Comparison of ENCODE assay signal across 9 mouse cellular contexts in genomic region chr15:78339627-78340423, GRCm38 (mm10). TPM values are rescaled to one million over a fixed set of nuclear protein-coding genes. Genes with fewer than 3 reads are reported as not detected.
DNase-seq lines count a peak whose midpoint lies in the region; ATAC-seq and TF ChIP-seq lines count a peak whose summit lies in the region.
"Not testable (repeated sequence)": the region's sequence is repeated elsewhere in the genome, so short reads cannot be mapped to it uniquely, and the experiment has no call there.
"Had no signal": no experiment of that assay in that cellular context is flagged by ENCODE, and none has a peak within 500 bp of the region (broad histone marks: within the 10 kb centered on the region; RNA-seq: fewer than 3 reads in every experiment).

No protein-coding gene starts in this region.

- ATAC-seq in lung, embryonic 14.5 days (ENCODE audit: insufficient read depth), result not testable (repeated sequence)

- not testable (repeated sequence) for H3K27ac ChIP-seq in hindbrain, embryonic 10.5 days; lung, embryonic 14.5 days (ENCODE audit: low read depth)

- peak; percentile 95 for TF ChIP-seq CTCF in lung, embryonic 14.5 days (IDR thresholded peaks at IDR 0.05; ENCODE audit: low read depth)

- not testable (repeated sequence) for H3K9ac ChIP-seq in lung, embryonic 14.5 days

- DNase-seq in NIH3T3 (ENCODE audit: low read depth), result peak; percentile 79
- peak; percentile 34 for DNase-seq in cerebellum, adult 9-10 months
- peak; percentile 37 to 51 for DNase-seq in frontal cortex, postnatal 14 days (ENCODE audit: low spot score in 2 of 2)
- peak; percentile 56 for DNase-seq in hindbrain, embryonic 10.5 days (ENCODE audit: low spot score)
- peak; percentile 56 to 67 for DNase-seq in layer of hippocampus, postnatal 14 days (ENCODE audit: low spot score in 2 of 2)
- peak; percentile 70 for DNase-seq in lung, embryonic 14.5 days
- DNase-seq in retina, embryonic 14.5 days (ENCODE audit: low spot score), result peak; percentile 71
- peak; percentile 26 to 30 for DNase-seq in thymus, postnatal 36 days

- H3K36me3 ChIP-seq in hindbrain, embryonic 10.5 days; lung, embryonic 14.5 days (ENCODE audit: insufficient read depth): not testable (repeated sequence)

- H3K4me2 ChIP-seq in lung, embryonic 14.5 days, result not testable (repeated sequence)

- 30% methylated on average over 7 of the region's 7 CpGs for WGBS in hindbrain, embryonic 10.5 days
- 23% methylated on average over 7 of the region's 7 CpGs for WGBS in lung, embryonic 14.5 days

- not testable (repeated sequence) for H3K27me3 ChIP-seq in hindbrain, embryonic 10.5 days (ENCODE audit: insufficient read depth, poor library complexity, severe bottlenecking); lung, embryonic 14.5 days (ENCODE audit: insufficient read depth, low read length)

- H3K4me1 ChIP-seq in hindbrain, embryonic 10.5 days (replicated peaks); lung, embryonic 14.5 days (ENCODE audit: insufficient read depth): not testable (repeated sequence)

- not testable (repeated sequence) for H3K4me3 ChIP-seq in hindbrain, embryonic 10.5 days; lung, embryonic 14.5 days (ENCODE audit: low read depth, low read length)

- not testable (repeated sequence) for H3K9me3 ChIP-seq in hindbrain, embryonic 10.5 days; lung, embryonic 14.5 days (ENCODE audit: low read depth, low read length)

RNA-seq across cellular contexts. Expression of gene Csf2rb, which starts 14.3 kb away (rescaled TPM):
- 2.3 and 3.8 TPM in 2 replicates for polyA plus RNA-seq in hindbrain, embryonic 10.5 days (2016; fragmentation: Nextera tagmentation; extraction: Ambion mirVana)
- 1 to 10 TPM; 3.3 to 3.8 TPM for total RNA-seq in layer of hippocampus, postnatal 14 days (2021)
- 2.2 and 2.6 TPM in 2 replicates for polyA plus RNA-seq in lung, embryonic 14.5 days (2014; fragmentation: Nextera tagmentation; extraction: Ambion mirVana)

RNA-seq across cellular contexts. Expression of gene Csf2rb2, which starts 34.3 kb away (rescaled TPM):
- 0.39 and 0.60 TPM in 2 replicates for polyA plus RNA-seq in hindbrain, embryonic 10.5 days (2016; fragmentation: Nextera tagmentation; extraction: Ambion mirVana)
- 1 to 10 TPM; 2.3 to 2.7 TPM for total RNA-seq in layer of hippocampus, postnatal 14 days (2021)
- polyA plus RNA-seq in lung, embryonic 14.5 days (2014; fragmentation: Nextera tagmentation; extraction: Ambion mirVana), result 0.20 and 0.45 TPM in 2 replicates

RNA-seq across cellular contexts. Expression of gene Tex33, which starts 55.9 kb away (rescaled TPM):
- polyA plus RNA-seq in hindbrain, embryonic 10.5 days (2016; fragmentation: Nextera tagmentation; extraction: Ambion mirVana), result not detected in 2 replicates
- total RNA-seq in layer of hippocampus, postnatal 14 days (2021), result under 1 TPM in 1 of 2 experiments, not detected in 1; 0.43 TPM
- not detected in 2 replicates for polyA plus RNA-seq in lung, embryonic 14.5 days (2014; fragmentation: Nextera tagmentation; extraction: Ambion mirVana)
- polyA plus RNA-seq: lung, embryonic 15.5 days had no signal

Comparison
In these comparisons a context has a peak if more than half of its experiments do, and no peak if none do; other contexts are left out.
1. DNase-seq: peak in every context shown above with its lines; median percentile 79 in NIH3T3; 71 in retina, embryonic 14.5 days; 70 in lung, embryonic 14.5 days; 62 in layer of hippocampus, postnatal 14 days; 56 in hindbrain, embryonic 10.5 days; 44 in frontal cortex, postnatal 14 days; 34 in cerebellum, adult 9-10 months; 28 in thymus, postnatal 36 days.